Mouse (Mus musculus): Measurements from ENCODE around the gene Tiam1. TPM values are rescaled to one million over a fixed set of nuclear protein-coding genes. Genes with fewer than 3 reads are reported as not detected.

Gene Tiam1
- polyA plus RNA-seq, 1 experiment from 2014 or later: 30.8 TPM

- ATAC-seq (replicated peaks): no peak
Measured at GRCm38 (mm10) chr16:89867212-89867829, 276.2 kb downstream of the Tiam1 start.

GRCm38 (mm10) chr16:89865136-89865535 is 278.4 kb downstream of the Tiam1 start:
- H3K27ac ChIP-seq: no peak overlapping the region
- H3K9me3 ChIP-seq: no peaks in the 10 kb centered on the region
- no peaks in the 10 kb centered on the region for H3K27me3 ChIP-seq (replicated peaks)
- no peak overlapping the region for H3K9ac ChIP-seq
- H3K4me3 ChIP-seq: no peak overlapping the region
- H3K36me3 ChIP-seq (replicated peaks): no peaks in the 10 kb centered on the region
- no peak for ATAC-seq (replicated peaks)
- H3K4me2 ChIP-seq: no peak overlapping the region
- WGBS: 89% methylated on average over 17 of the region's 17 CpGs
- H3K4me1 ChIP-seq: peaks cover 3% of the 10 kb centered on the region; the same call in 1 of the 2 replicates

More at GRCm38 (mm10) chr16:89867212-89867829, 276.2 kb downstream of the Tiam1 start:
- peaks cover 8% of the 10 kb centered on the region; the same call in 1 of the 2 replicates for H3K4me1 ChIP-seq
- WGBS: 75% methylated on average over 26 of the region's 26 CpGs
- H3K9ac ChIP-seq: no peak overlapping the region
- H3K27me3 ChIP-seq (replicated peaks): no peaks in the 10 kb centered on the region
- H3K9me3 ChIP-seq: no peaks in the 10 kb centered on the region
- no peak overlapping the region for H3K4me2 ChIP-seq
- no peak overlapping the region for H3K4me3 ChIP-seq
- no peaks in the 10 kb centered on the region for H3K36me3 ChIP-seq (replicated peaks)
- H3K27ac ChIP-seq: no peak overlapping the region

GRCm38 (mm10) chr16:89864710-89865109 is 278.9 kb downstream of the Tiam1 start:
- H3K9me3 ChIP-seq: no peaks in the 10 kb centered on the region
- no peak overlapping the region for H3K27ac ChIP-seq
- WGBS: 72% methylated on average over 3 of the region's 3 CpGs
- no peak overlapping the region for H3K9ac ChIP-seq
- H3K4me3 ChIP-seq: no peak overlapping the region
- H3K4me1 ChIP-seq: peaks cover 3% of the 10 kb centered on the region; the same call in 1 of the 2 replicates
- no peak overlapping the region for H3K4me2 ChIP-seq
- no peaks in the 10 kb centered on the region for H3K27me3 ChIP-seq (replicated peaks)
- no peak for ATAC-seq (replicated peaks)
- no peaks in the 10 kb centered on the region for H3K36me3 ChIP-seq (replicated peaks)

- ATAC-seq (replicated peaks): no peak
- 22% methylated on average over 5 of the region's 5 CpGs for WGBS
Measured at GRCm38 (mm10) chr16:89863264-89863663, 280.3 kb downstream of the Tiam1 start.

GRCm38 (mm10) chr16:89861531-89861930 is 282.0 kb downstream of the Tiam1 start:
- Histone ChIP-seq H3K27ac (no peak overlapping the region), H3K9ac (no peak overlapping the region), H3K9me3 (no peaks in the 10 kb centered on the region), H3K4me3 (no peak overlapping the region), H3K27me3 (replicated peaks) (no peaks in the 10 kb centered on the region), H3K4me1 (peaks cover 3% of the 10 kb centered on the region; the same call in 1 of the 2 replicates), H3K4me2 (no peak overlapping the region), H3K36me3 (replicated peaks) (no peaks in the 10 kb centered on the region)
- no peak for ATAC-seq (replicated peaks)
- WGBS: 57% methylated on average over 5 of the region's 5 CpGs

More at GRCm38 (mm10) chr16:89863264-89863663, 280.3 kb downstream of the Tiam1 start:
- no peak overlapping the region for H3K27ac ChIP-seq
- no peak overlapping the region for H3K4me2 ChIP-seq
- no peaks in the 10 kb centered on the region for H3K36me3 ChIP-seq (replicated peaks)
- H3K9me3 ChIP-seq: no peaks in the 10 kb centered on the region
- no peaks in the 10 kb centered on the region for H3K27me3 ChIP-seq (replicated peaks)
- H3K4me3 ChIP-seq: no peak overlapping the region
- peaks cover 3% of the 10 kb centered on the region; the same call in 1 of the 2 replicates for H3K4me1 ChIP-seq
- H3K9ac ChIP-seq: no peak overlapping the region

GRCm38 (mm10) chr16:89860708-89861107 is 282.9 kb downstream of the Tiam1 start:
- WGBS: 52% methylated on average over 6 of the region's 6 CpGs
- ATAC-seq (replicated peaks): no peak; the same call in 1 of the 2 replicates
- H3K4me3 ChIP-seq: no peak overlapping the region

GRCm38 (mm10) chr16:89857666-89858065 is 285.9 kb downstream of the Tiam1 start:
- Histone ChIP-seq H3K4me1 (peaks cover 3% of the 10 kb centered on the region; the same call in 1 of the 2 replicates), H3K27ac (no peak overlapping the region), H3K36me3 (replicated peaks) (no peaks in the 10 kb centered on the region), H3K27me3 (replicated peaks) (no peaks in the 10 kb centered on the region), H3K9ac (no peak overlapping the region), H3K9me3 (no peaks in the 10 kb centered on the region), H3K4me3 (no peak overlapping the region), H3K4me2 (no peak overlapping the region)
- WGBS: 65% methylated on average over 3 of the region's 3 CpGs
- ATAC-seq (replicated peaks): no peak

More at GRCm38 (mm10) chr16:89860708-89861107, 282.9 kb downstream of the Tiam1 start:
- no peak overlapping the region for H3K9ac ChIP-seq
- no peak overlapping the region for H3K4me2 ChIP-seq
- no peak overlapping the region for H3K27ac ChIP-seq
- H3K4me1 ChIP-seq: peaks cover 3% of the 10 kb centered on the region; the same call in 1 of the 2 replicates
- no peaks in the 10 kb centered on the region for H3K36me3 ChIP-seq (replicated peaks)
- no peaks in the 10 kb centered on the region for H3K9me3 ChIP-seq
- H3K27me3 ChIP-seq (replicated peaks): no peaks in the 10 kb centered on the region

GRCm38 (mm10) chr16:89854731-89855130 is 288.8 kb downstream of the Tiam1 start:
- H3K27ac ChIP-seq: no peak overlapping the region
- WGBS: 83% methylated on average over 8 of the region's 8 CpGs
- ATAC-seq (replicated peaks): no peak
- H3K4me1 ChIP-seq: no peaks in the 10 kb centered on the region
- no peak overlapping the region for H3K4me3 ChIP-seq
- no peaks in the 10 kb centered on the region for H3K27me3 ChIP-seq (replicated peaks)
- H3K9me3 ChIP-seq: no peaks in the 10 kb centered on the region
- no peak overlapping the region for H3K4me2 ChIP-seq
- no peak overlapping the region for H3K9ac ChIP-seq
- H3K36me3 ChIP-seq (replicated peaks): no peaks in the 10 kb centered on the region

- H3K9ac ChIP-seq: no peak overlapping the region
- H3K9me3 ChIP-seq: no peaks in the 10 kb centered on the region; the same call in 1 of the 2 replicates
- H3K27me3 ChIP-seq (replicated peaks): no peaks in the 10 kb centered on the region
- peaks cover 2% of the 10 kb centered on the region for H3K4me1 ChIP-seq
- no peak for ATAC-seq (replicated peaks)
- 69% methylated on average over 9 of the region's 9 CpGs for WGBS
- H3K4me2 ChIP-seq: no peak overlapping the region
- no peak overlapping the region for H3K4me3 ChIP-seq
- 0 out of 2 replicates have a peak, but pooled peaks cover 5% of the 10 kb centered on the region for H3K36me3 ChIP-seq (replicated peaks)
- no peak overlapping the region for H3K27ac ChIP-seq
Measured at GRCm38 (mm10) chr16:89851333-89851732, 292.2 kb downstream of the Tiam1 start.

GRCm38 (mm10) chr16:89848651-89849597 is 294.6 kb downstream of the Tiam1 start:
- Histone ChIP-seq H3K9me3 (no peaks in the 10 kb centered on the region; the same call in 1 of the 2 replicates), H3K27me3 (replicated peaks) (no peaks in the 10 kb centered on the region), H3K4me3 (no peak overlapping the region), H3K36me3 (replicated peaks) (0 out of 2 replicates have a peak, but pooled peaks cover 5% of the 10 kb centered on the region), H3K9ac (no peak overlapping the region), H3K27ac (no peak overlapping the region), H3K4me1 (peaks cover 5% of the 10 kb centered on the region), H3K4me2 (no peak overlapping the region)
- 93% methylated on average over 19 of the region's 19 CpGs for WGBS
- ATAC-seq (replicated peaks): no peak

GRCm38 (mm10) chr16:89848179-89848578 is 295.4 kb downstream of the Tiam1 start:
- 0 out of 2 replicates have a peak, but pooled peaks cover 5% of the 10 kb centered on the region for H3K36me3 ChIP-seq (replicated peaks)
- H3K27ac ChIP-seq: no peak overlapping the region
- no peak overlapping the region for H3K9ac ChIP-seq
- no peaks in the 10 kb centered on the region for H3K27me3 ChIP-seq (replicated peaks)
- no peak overlapping the region for H3K4me2 ChIP-seq
- ATAC-seq (replicated peaks): no peak
- H3K4me1 ChIP-seq: peaks cover 5% of the 10 kb centered on the region
- no peaks in the 10 kb centered on the region; the same call in 1 of the 2 replicates for H3K9me3 ChIP-seq
- H3K4me3 ChIP-seq: no peak overlapping the region
- WGBS: 90% methylated on average over 3 of the region's 3 CpGs

GRCm38 (mm10) chr16:89845461-89845860 is 298.1 kb downstream of the Tiam1 start:
- H3K36me3 ChIP-seq (replicated peaks): 0 out of 2 replicates have a peak, but pooled peaks cover 5% of the 10 kb centered on the region
- H3K9me3 ChIP-seq: no peaks in the 10 kb centered on the region; the same call in 1 of the 2 replicates
- H3K9ac ChIP-seq: no peak overlapping the region
- H3K4me1 ChIP-seq: peaks cover 8% of the 10 kb centered on the region
- H3K27me3 ChIP-seq (replicated peaks): no peaks in the 10 kb centered on the region
- 0 out of 2 replicates have a peak, but pooled peaks have one; percentile 9 for ATAC-seq (replicated peaks)
- H3K4me2 ChIP-seq: no peak overlapping the region
- 58% methylated on average over 8 of the region's 8 CpGs for WGBS
- H3K4me3 ChIP-seq: no peak overlapping the region
- H3K27ac ChIP-seq: no peak overlapping the region
